Mouse (Mus musculus) lung, postnatal 25 days (tissue): Measurements from ENCODE around the gene Dbnl.

ENCODE experiments used
- DNase-seq: peaks from one replicate; pipeline ENCODE4 v3.0.0; 2022; ENCODE audit warnings: low spot score

Gene Dbnl

GRCm38 (mm10) chr11:5788056-5789014 lies at the start of gene Dbnl:
Gene Dbnl (plus strand): TSS chr11:5788488.
- peak; percentile 97 for DNase-seq

GRCm38 (mm10) chr11:5738888-5739632 lies 49.2 kb upstream of the Dbnl start:
- no peak for DNase-seq

- DNase-seq = no peak
Measured at GRCm38 (mm10) chr11:5739846-5740245, 48.4 kb upstream of the Dbnl start.

- DNase-seq = no peak
Measured at GRCm38 (mm10) chr11:5740599-5740964, 47.7 kb upstream of the Dbnl start.

- peak; percentile 81 for DNase-seq
Measured at GRCm38 (mm10) chr11:5740965-5741627, 47.2 kb upstream of the Dbnl start.

- no peak for DNase-seq
Measured at GRCm38 (mm10) chr11:5742106-5742505, 46.2 kb upstream of the Dbnl start.

GRCm38 (mm10) chr11:5744951-5745350 lies 43.3 kb upstream of the Dbnl start:
- DNase-seq = no peak

GRCm38 (mm10) chr11:5753755-5754154 lies 34.5 kb upstream of the Dbnl start:
- DNase-seq = no peak

- peak; percentile 95 for DNase-seq
Measured at GRCm38 (mm10) chr11:5761820-5762632, 26.3 kb upstream of the Dbnl start, which contains the start of gene Urgcp. Gene Urgcp (minus strand): TSS chr11:5762376.

GRCm38 (mm10) chr11:5762633-5762982 lies 25.7 kb upstream of the Dbnl start:
- no peak for DNase-seq

- DNase-seq = no peak
Measured at GRCm38 (mm10) chr11:5766019-5766418, 22.3 kb upstream of the Dbnl start.

- no peak for DNase-seq
Measured at GRCm38 (mm10) chr11:5778481-5778880, 9.8 kb upstream of the Dbnl start.

GRCm38 (mm10) chr11:5780035-5780499 lies 8.2 kb upstream of the Dbnl start:
- no peak for DNase-seq

- no peak for DNase-seq
Measured at GRCm38 (mm10) chr11:5782199-5782944, 5.9 kb upstream of the Dbnl start.

GRCm38 (mm10) chr11:5785732-5786131 lies 2.6 kb upstream of the Dbnl start:
- peak; percentile 77 for DNase-seq

GRCm38 (mm10) chr11:5787671-5788055 lies 625 bp upstream of the Dbnl start:
- DNase-seq = no peak

GRCm38 (mm10) chr11:5789071-5789753 lies 924 bp downstream of the Dbnl start:
- no peak for DNase-seq

- peak; percentile 39 for DNase-seq
Measured at GRCm38 (mm10) chr11:5789754-5790333, 1.6 kb downstream of the Dbnl start.

- DNase-seq = no peak
Measured at GRCm38 (mm10) chr11:5790431-5790830, 2.1 kb downstream of the Dbnl start.

- no peak for DNase-seq
Measured at GRCm38 (mm10) chr11:5795290-5795689, 7.0 kb downstream of the Dbnl start.
